Mouse (Mus musculus) liver, postnatal 0 days (tissue): ENCODE data around the gene Rpl38.

Experiments used
- CTCF ChIP-seq: sonication (generic); IDR thresholded peaks from 2 replicates; pipeline ENCODE4 v1.5.1; 2016; ENCODE audit warnings: antibody characterized with exemption, low read depth
- EP300 ChIP-seq: IDR thresholded peaks from 2 replicates; pipeline ENCODE4 v1.6.1; 2016; ENCODE audit warnings: antibody characterized with exemption, low read depth, mild to moderate bottlenecking

DNA sequence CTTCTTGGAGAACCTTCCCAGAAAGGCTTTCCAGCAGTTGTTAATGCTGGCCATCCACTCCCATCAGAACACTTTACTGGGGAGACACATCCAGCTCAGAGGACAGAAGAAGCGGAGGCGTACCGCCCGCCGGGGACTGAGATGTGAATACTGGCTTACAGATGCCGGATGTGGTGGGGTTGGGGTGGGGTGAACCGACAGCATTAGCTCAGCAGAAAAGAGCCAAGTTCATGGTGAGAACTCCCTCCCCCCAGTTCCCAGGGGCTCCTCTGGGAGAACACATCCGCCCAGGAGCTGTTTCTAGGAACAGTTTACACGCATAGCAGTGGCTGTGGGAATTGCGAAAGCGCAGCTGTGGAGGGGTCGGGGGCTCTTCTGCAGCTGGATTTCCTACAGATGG, 31.2 kb downstream of the Rpl38 start:
- no peak for TF ChIP-seq EP300
- TF ChIP-seq CTCF = no peak
